Mouse (Mus musculus): ENCODE data around the gene Adamts13. TPM values are rescaled to one million over a fixed set of nuclear protein-coding genes. Genes with fewer than 3 reads are reported as not detected.

Gene Adamts13
- polyA plus RNA-seq, 1 experiment, result not detected

DNA sequence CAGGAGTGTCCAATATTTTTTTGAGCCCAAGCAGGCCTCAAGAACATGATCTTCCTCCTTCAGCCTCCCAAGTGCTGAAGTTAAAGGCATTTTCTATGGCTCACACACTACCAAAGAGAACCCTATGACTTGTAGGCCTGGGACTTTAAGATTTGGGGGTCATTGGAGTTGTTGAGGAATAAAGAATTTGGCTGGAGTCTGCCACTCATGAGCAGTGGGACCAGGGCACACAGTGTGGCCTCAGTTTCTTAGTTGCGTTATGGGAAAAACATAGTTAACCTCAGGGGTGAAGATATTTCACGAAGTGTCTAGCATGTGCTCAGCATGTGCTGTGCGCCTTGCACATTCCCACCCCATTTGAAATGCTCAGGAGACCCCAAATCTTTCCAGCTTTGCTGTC, 53.1 kb downstream of the Adamts13 start:
- H3K4me1 ChIP-seq (ENCODE audit: control insufficient read depth, insufficient read depth, low read length), result peaks cover 21% of the 10 kb centered on the region
- no peak overlapping the region for H3K4me3 ChIP-seq (ENCODE audit: insufficient read depth, low read depth, low read length)
- no peak for TF ChIP-seq CTCF (IDR thresholded peaks at IDR 0.05; ENCODE audit: insufficient read depth, low read depth, low read length)
- TF ChIP-seq POLR2A (IDR thresholded peaks at IDR 0.05; ENCODE audit: insufficient read depth, low read depth, low read length), result no peak
- 90% methylated on average over 3 of the region's 3 CpGs for WGBS
- no peak overlapping the region for H3K27ac ChIP-seq (ENCODE audit: insufficient read depth, low read depth, low read length)

DNA sequence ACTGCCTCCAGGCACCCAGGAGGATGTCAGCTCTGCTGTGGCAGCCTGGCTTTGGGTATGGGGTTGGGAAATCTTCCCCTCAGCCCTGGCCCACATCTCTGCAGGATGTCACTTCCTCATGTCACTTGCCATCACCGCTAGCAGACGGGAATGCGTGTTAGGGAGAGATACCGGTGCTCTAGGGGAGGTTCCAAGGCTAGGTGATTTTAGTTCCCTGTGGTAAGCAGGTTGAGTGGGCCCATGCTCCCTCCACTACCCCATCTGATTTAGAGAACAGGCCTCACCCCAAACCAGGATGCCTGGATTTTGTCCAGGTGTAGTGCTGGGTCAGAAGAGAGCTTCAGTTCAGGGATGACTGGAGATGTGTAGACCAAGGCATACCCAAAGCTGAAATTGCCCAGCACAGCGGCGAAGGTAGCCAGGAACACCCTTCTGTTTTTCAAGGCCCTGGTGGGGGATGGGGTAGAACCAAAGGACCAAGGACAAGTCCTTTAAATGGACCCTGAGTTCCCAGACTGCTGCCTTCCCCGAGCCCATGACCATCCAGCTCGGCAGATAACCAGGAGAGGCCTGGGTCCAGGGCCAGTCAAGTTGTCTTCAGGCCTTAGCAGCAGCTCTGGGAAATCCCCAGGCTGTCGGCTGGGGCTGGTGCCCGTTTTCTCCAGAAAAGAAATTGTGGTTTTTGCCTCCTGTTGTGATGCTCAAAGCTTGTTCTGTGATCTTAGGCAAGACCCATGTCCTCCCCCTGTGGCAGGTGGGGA, 53.8 kb downstream of the Adamts13 start:
- Histone ChIP-seq H3K4me3 (ENCODE audit: insufficient read depth, low read depth, low read length) (peak overlapping the region; percentile 76), H3K4me1 (ENCODE audit: control insufficient read depth, insufficient read depth, low read length) (peaks cover 21% of the 10 kb centered on the region), H3K27ac (ENCODE audit: insufficient read depth, low read depth, low read length) (0 out of 2 replicates have a peak overlapping the region, but pooled peaks have one; percentile 28)
- no peak for TF ChIP-seq POLR2A (IDR thresholded peaks at IDR 0.05; ENCODE audit: insufficient read depth, low read depth, low read length)
- TF ChIP-seq CTCF (IDR thresholded peaks at IDR 0.05; ENCODE audit: insufficient read depth, low read depth, low read length), result no peak
- 58% methylated on average over 10 of the region's 10 CpGs for WGBS

DNA sequence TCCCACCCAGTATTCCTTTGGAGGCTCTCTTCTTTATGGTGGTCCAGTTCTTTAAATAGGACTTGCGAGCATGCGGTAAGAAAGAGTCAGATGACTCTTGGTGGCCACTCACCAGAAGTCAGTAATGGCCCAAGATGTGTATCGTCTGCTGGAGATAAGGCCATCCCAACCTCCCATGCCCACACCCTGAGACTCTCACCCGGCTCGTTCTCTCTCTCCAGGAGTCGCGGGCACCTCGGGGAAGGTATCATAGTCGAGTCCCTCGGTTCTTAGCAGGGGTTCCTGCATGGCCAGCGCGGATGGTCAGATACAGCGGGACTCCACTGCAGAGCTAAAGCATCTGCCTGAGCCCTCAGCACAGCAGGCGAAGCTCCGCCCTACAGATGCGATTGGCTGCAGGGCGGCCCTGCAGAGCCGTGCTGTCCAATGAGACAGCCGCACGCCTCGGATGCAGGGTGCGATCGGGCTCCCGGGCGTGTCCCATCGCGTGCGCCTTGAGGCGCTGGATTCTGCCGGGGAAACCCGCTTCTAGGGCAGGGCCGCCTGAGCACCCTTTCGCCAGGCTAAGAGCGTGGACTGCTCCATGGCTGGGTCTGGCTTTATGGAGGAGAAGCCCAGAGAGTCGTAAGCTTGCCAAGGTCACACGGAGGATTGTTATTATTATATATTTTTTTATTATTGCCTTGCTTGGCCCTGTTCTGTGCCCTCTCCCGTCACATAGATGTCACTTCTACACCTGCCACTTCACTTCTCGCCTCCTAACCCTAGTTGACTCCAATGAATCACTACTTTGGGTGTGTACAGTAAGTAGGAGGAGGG, 54.6 kb downstream of the Adamts13 start, which contains the start of gene Slc2a6:
Gene Slc2a6 (minus strand): TSS at position 381 of the 819 bp plus-strand sequence.
- 2% methylated on average over 38 of the region's 38 CpGs for WGBS
- Histone ChIP-seq H3K27ac (ENCODE audit: insufficient read depth, low read depth, low read length) (peak within 1 kb of the TSS; percentile 28; the same call in 1 of the 2 replicates), H3K4me3 (ENCODE audit: insufficient read depth, low read depth, low read length) (peak within 1 kb of the TSS; percentile 76), H3K4me1 (ENCODE audit: control insufficient read depth, insufficient read depth, low read length) (peaks cover 21% of the 10 kb centered on the region)
- TF ChIP-seq CTCF (IDR thresholded peaks at IDR 0.05; ENCODE audit: insufficient read depth, low read depth, low read length), result no peak
- TF ChIP-seq POLR2A (IDR thresholded peaks at IDR 0.05; ENCODE audit: insufficient read depth, low read depth, low read length), result peak; percentile 67

DNA sequence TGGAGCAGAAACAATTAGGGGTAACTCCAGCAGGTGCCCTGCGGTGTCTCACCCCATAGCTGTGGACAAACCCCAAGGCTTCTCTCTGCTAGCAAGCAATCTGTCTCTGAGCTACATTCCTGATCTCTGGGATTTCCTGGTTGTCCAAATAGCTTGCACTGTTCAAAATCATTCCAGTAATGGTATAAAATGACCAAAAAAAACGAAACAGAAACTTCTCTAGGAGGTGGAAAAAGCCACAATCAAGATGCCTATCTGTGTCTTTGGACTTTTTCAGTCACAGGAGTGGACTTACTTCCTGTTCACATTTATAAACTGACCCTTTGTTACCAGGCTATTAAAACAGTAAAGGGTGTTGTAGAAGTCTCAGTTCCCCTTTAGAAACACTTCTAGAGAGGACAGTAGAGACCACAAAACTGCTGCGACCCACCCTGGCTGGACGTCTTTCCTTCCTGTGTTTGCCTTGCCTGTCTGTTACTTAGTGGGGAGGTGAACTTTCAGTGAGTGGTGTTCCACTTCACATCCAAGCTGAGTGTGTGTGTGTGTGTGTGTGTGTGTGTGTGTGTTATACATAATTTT, 55.3 kb downstream of the Adamts13 start:
- 67% methylated on average over 4 of the region's 4 CpGs for WGBS
- no peak overlapping the region for H3K27ac ChIP-seq (ENCODE audit: insufficient read depth, low read depth, low read length)
- TF ChIP-seq POLR2A (IDR thresholded peaks at IDR 0.05; ENCODE audit: insufficient read depth, low read depth, low read length) (no peak), CTCF (IDR thresholded peaks at IDR 0.05; ENCODE audit: insufficient read depth, low read depth, low read length) (no peak)

DNA sequence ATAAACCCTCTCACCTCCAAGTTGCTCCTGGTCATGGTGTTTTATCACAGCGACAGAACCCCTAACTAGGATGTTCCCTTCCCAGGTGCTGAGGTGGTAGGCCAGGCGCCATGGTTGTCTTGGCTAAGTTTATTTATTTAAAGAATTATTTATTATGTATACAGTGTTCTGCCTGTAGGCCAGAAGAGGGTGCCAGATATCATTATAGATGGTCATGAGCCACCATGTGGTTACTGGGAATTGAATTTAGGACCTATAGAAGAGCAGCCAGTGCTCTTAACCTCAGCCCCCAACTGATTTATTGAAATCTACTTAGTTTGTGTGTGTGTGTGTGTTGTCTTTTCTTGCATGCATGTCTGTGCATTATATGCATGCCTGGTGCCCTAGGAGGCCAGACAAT, 59.1 kb downstream of the Adamts13 start:
- TF ChIP-seq CTCF (IDR thresholded peaks at IDR 0.05; ENCODE audit: insufficient read depth, low read depth, low read length) (no peak), POLR2A (IDR thresholded peaks at IDR 0.05; ENCODE audit: insufficient read depth, low read depth, low read length) (no peak)
- 79% methylated on average over 2 of the region's 2 CpGs for WGBS
- Histone ChIP-seq H3K4me1 (ENCODE audit: control insufficient read depth, insufficient read depth, low read length) (peaks cover under 1% of the 10 kb centered on the region; the same call in 1 of the 2 replicates), H3K27ac (ENCODE audit: insufficient read depth, low read depth, low read length) (no peak overlapping the region), H3K4me3 (ENCODE audit: insufficient read depth, low read depth, low read length) (no peak overlapping the region)

More for the DNA sequence above, 55.3 kb downstream of the Adamts13 start:
- Histone ChIP-seq H3K4me1 (ENCODE audit: control insufficient read depth, insufficient read depth, low read length) (peaks cover 21% of the 10 kb centered on the region), H3K4me3 (ENCODE audit: insufficient read depth, low read depth, low read length) (no peak overlapping the region)

DNA sequence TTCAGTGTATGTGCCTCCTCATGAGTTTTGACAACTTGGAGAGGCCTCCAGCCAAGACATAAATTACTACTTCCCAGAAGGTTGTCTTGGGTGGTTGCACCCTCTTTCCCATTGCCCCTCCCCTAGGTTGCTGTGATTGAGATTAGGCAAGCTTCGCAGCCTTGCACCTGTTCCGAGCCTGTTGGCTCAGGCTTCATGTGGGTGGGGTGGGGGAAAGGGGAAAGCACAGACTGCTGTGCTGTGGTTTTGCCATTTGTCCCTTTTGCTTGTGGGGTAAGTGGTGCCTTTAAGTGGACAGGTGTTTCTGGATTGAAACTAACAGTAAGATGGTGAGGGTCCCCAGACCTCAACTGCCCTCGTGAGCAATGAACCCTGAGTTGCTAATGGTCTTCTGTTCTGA, 62.8 kb downstream of the Adamts13 start:
- WGBS, result 63% methylated on average over 3 of the region's 3 CpGs
- no peaks in the 10 kb centered on the region for H3K4me1 ChIP-seq (ENCODE audit: control insufficient read depth, insufficient read depth, low read length)
- TF ChIP-seq POLR2A (IDR thresholded peaks at IDR 0.05; ENCODE audit: insufficient read depth, low read depth, low read length), result no peak
- no peak for TF ChIP-seq CTCF (IDR thresholded peaks at IDR 0.05; ENCODE audit: insufficient read depth, low read depth, low read length)

DNA sequence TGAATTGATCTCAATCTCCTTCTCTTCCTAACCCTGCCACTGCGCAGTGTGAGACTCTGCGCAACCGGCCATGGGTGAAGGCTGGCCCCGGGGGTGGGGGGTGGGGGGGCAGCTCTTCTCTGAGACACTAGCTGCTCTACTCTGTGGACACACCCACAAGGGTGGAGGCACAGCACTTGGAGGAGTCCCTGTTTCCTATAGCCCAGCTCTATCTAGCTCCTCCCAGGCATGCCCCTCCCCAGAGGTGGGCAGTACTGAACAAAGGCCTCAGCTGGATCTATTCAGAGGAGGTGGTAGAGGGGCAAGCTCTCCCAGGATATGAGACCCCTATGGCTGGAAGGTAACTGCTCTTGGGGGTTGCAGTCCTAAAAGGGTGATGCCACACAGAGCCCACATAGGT, 63.8 kb downstream of the Adamts13 start:
- H3K4me1 ChIP-seq (ENCODE audit: control insufficient read depth, insufficient read depth, low read length), result no peaks in the 10 kb centered on the region
- WGBS, result 76% methylated on average over 4 of the region's 4 CpGs
- no peak overlapping the region for H3K27ac ChIP-seq (ENCODE audit: insufficient read depth, low read depth, low read length)
- TF ChIP-seq POLR2A (IDR thresholded peaks at IDR 0.05; ENCODE audit: insufficient read depth, low read depth, low read length) (no peak), CTCF (IDR thresholded peaks at IDR 0.05; ENCODE audit: insufficient read depth, low read depth, low read length) (no peak)
- H3K4me3 ChIP-seq (ENCODE audit: insufficient read depth, low read depth, low read length), result no peak overlapping the region

More for the DNA sequence above, 62.8 kb downstream of the Adamts13 start:
- Histone ChIP-seq H3K4me3 (ENCODE audit: insufficient read depth, low read depth, low read length) (no peak overlapping the region), H3K27ac (ENCODE audit: insufficient read depth, low read depth, low read length) (no peak overlapping the region)

DNA sequence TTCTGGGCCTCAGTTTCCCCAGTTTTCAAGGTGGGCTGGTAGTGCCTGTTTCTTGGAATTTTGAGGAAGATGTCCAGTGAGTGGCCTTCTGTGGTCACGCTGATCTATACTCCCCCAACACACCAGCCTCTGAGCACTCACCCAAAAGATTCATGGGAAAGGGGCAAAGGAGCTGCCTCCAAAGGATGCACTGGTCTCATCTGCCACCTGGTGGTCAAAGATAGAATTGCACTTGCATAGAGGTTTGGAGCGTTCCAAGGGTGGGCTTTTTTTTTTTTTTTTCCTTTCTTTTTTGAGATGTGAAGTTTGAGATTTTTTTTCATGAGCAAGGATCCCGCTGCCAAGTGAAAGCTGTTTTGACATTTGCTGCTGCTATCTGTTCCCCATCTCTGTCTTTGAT, 65.4 kb downstream of the Adamts13 start:
- 0% methylated on average over 3 of the region's 3 CpGs for WGBS
- Histone ChIP-seq H3K4me3 (ENCODE audit: insufficient read depth, low read depth, low read length) (no peak overlapping the region), H3K4me1 (ENCODE audit: control insufficient read depth, insufficient read depth, low read length) (no peaks in the 10 kb centered on the region; the same call in 1 of the 2 replicates), H3K27ac (ENCODE audit: insufficient read depth, low read depth, low read length) (no peak overlapping the region)
- TF ChIP-seq POLR2A (IDR thresholded peaks at IDR 0.05; ENCODE audit: insufficient read depth, low read depth, low read length) (no peak), CTCF (IDR thresholded peaks at IDR 0.05; ENCODE audit: insufficient read depth, low read depth, low read length) (peak; percentile 61)

Measured in olfactory bulb, adult 2 months (tissue).